Mouse (Mus musculus) lung, postnatal 0 days (tissue): Measurements from ENCODE around the gene Shisa2.

Experiments
- CTCF ChIP-seq: IDR thresholded peaks from 2 replicates; pipeline ENCODE4 v1.5.1; 2016; ENCODE audit warnings: antibody characterized with exemption, mild to moderate bottlenecking
- EP300 ChIP-seq: IDR thresholded peaks from 2 replicates; pipeline ENCODE4 v1.6.1; 2016; ENCODE audit warnings: antibody characterized with exemption, mild to moderate bottlenecking, control low read depth

DNA sequence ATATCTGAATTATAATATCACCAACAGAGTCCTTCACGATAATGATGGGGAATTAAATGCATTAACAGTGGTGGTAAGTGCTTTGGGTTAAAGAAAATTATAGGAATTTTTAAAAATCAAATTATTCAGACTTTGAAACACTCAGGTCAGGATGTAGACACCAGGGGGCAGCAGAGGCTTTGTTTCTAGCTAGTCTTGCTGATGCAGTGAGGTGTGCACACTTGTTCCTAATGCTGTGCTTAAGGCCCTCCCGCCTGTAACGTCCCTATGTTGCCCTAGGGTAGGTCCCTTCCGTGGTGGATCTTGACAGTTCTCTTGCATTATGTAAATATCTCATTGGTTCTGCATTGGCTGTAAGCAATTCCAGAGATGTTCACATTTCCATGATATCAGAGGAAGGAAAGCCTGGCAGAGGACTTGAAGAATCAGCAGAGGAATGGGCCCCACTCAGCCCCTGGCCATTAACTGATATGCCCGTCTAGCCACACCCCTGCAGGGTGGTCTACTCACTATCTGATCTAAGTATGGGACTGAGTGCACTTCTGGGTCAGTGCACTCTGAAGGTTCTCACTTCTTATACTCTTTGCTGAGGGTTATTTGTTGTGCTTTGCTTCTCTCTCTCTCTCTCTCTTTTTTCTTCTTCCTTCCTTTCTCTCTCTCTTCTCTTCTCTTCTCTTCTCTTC, 19.3 kb upstream of the Shisa2 start:
- TF ChIP-seq EP300 (no peak), CTCF (peak; percentile 80)
